Mouse (Mus musculus): Measurements from ENCODE around the gene Lrp5.

DNA sequence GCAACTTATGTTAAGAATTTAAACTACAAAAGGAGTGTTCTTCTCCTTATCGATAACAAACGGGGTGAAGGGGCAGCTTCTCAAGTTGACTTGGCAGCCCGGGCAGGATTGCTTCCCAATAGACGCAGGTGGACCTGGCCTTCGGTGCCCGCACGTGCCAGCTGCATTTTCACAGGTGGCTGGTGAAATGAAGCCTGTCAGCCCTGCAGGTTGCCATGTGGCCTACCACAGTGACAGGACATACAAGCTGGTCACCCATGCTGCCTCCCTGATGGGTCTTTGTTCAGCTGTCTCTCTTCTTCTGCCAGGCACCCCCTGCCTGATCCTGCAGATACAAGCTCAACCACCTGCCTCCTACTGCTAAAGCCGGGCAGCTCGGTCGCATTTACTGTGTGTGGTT, 65.5 kb downstream of the Lrp5 start:
- TF ChIP-seq TAL1 (IDR thresholded peaks at IDR 0.05; ENCODE audit: low read length) = no peak
- TF ChIP-seq GATA1 (IDR thresholded peaks at IDR 0.05; ENCODE audit: low read length) = no peak
